Mouse (Mus musculus): ENCODE measurements around the gene Tprgl.

Tprgl gene

DNA sequence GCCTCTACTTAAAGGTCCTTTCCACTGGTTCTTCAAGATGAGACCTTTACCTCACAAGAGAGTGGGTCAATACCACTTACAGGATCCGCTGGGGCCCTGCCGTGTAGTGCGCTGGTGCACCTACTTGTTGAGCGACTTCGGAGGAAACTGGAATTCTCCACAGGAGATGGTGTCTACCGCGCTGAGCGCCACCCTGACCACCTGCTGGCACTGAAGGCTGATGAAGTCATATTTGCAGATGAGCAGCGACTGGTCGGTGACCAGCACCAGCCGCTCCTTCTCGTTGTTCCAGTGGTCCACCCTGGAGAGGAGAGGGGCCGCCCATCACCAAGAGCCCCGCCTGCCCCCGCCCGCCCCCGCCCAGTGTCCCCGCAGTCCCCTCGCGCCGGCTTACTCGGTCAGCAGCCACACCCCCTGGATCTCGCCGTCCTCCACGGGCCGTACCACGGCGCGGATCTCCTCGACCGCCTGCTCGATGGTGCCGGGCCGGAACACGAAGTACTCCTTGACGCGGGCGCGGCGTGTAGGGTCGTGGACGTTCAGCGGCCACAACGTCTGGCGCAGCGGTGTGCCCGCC, 417 bp downstream of the Tprgl start:
- peak; percentile 16 for DNase-seq (ENCODE audit: low spot score)

DNA sequence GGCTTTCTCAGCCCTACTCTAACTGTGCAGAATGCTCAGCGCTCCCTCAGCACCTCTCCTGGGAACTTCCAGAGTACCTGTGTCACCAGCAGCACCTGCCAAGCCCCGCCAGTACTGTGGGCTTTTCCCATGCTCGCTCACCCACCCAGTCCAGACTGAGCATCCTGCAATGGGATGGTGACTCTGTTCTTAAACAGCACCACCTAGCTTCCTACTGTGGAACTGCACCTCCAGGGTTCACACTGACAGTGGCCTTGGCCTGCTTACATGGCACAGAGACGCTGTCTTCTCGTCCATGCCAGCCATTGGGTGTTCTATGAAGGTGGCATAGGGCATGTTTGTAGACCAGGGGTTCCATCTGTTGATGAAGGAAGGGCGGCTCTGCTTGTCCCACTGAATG, 1.5 kb downstream of the Tprgl start:
- peak; percentile 82 for DNase-seq (ENCODE audit: low spot score)

DNA sequence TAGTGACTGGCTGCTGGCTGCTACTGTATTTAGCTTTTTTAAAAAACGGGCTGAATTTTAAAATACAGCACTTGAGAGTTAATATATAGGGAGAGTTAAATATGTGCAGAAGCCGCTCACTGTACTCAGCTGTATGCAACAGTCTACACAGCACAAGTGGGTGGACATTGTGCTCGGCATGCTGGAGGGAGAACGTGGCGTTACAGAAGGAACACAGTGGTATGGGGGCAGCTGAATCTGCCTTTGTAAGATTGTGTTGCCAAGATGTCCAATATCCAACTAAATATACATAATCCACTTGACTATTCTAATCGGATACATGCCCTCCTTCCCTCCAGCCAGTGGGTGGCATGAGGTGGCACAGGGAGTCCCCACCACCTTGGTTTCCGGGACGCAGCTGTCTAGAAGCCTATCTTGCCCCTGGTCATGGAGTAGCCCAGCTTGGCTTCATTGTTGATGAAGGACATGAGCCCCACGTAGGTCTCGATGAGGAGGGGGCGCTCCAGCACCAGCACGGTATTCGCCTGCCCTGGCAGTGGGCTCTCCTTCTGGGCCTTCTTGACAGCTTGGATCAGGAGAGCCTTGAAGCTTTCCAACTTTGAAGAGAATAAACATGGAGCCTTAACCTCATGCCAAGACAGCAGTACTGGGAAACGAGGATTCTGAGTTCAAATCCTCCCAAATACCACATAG, 2.4 kb downstream of the Tprgl start:
- no peak for DNase-seq (ENCODE audit: low spot score)

DNA sequence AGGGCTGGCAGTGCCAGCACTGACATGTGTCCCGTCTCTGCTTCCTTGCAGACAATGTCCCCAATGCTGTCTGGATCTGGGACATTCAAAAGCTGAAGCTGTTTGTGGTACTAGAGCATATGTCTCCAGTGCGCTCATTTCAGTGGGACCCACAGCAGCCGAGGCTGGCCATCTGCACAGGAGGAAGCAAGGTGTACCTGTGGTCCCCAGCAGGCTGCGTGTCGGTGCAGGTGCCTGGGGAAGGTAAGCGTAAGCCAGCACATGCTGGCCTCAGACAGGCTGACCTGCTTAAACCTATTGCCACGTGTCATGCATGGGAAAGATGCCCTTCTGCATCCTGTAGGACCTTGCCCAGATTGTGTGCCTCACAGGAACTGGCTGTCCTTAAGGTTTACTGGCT, 4.4 kb downstream of the Tprgl start:
- DNase-seq (ENCODE audit: low spot score) = no peak

DNA sequence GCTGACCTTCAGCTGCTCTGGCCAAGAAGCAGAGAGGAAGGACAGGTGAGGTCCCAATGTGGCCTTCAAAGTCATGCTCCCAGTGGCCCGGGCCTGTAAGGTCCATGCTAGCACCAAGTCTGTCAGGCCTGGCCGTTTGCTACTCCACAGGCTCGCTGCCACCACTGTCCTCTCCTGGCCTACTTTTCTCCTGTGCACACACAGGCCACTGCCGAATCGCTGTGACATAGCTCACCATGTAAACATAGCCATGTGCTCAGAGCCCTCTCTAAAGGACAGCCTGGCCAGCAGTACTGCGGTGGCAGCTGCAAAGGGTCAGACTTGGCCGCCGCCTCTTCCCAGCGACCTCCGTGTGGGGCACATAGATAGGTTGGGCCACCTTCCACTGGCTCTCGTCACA, 6.4 kb downstream of the Tprgl start:
- no peak for DNase-seq (ENCODE audit: low spot score)

DNA sequence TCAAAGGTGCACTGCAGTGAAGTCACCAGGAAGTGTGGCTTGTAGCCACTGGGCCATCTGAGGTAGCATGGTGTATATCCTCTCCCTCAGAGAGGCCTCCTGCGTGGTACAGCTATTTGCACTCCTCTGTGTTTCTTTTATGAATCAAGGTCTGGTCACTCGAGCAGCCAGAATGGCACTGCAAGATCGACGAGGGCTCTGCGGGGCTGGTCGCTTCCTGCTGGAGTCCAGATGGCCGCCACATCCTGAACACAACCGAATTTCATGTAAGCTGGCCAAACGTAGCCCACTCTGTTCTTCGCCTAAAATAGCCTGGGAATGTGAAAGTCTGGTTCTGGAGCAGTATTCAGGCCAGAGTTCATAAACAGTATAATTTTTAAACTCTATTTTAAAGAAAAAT, 14.1 kb downstream of the Tprgl start:
- no peak for DNase-seq (ENCODE audit: low spot score)

DNA sequence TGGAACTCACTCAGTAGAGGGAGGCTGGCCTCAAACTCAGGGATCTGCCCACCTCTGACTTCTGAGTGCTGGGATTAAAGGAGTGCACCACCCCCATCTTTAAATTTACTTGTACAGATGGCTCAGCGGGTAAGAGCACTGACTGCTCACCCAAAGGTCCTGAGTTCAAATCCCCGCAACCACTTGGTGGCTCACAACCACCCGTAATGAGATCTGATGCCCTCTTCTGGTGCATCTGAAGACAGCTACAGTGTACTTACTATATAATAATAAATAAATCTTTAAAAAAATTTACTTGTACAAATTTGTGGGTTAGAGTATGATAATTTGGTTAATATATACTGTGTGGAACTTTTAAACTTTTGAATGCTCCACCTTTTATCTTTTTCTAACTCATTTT, 15.8 kb downstream of the Tprgl start:
- no peak for DNase-seq (ENCODE audit: low spot score)

DNA sequence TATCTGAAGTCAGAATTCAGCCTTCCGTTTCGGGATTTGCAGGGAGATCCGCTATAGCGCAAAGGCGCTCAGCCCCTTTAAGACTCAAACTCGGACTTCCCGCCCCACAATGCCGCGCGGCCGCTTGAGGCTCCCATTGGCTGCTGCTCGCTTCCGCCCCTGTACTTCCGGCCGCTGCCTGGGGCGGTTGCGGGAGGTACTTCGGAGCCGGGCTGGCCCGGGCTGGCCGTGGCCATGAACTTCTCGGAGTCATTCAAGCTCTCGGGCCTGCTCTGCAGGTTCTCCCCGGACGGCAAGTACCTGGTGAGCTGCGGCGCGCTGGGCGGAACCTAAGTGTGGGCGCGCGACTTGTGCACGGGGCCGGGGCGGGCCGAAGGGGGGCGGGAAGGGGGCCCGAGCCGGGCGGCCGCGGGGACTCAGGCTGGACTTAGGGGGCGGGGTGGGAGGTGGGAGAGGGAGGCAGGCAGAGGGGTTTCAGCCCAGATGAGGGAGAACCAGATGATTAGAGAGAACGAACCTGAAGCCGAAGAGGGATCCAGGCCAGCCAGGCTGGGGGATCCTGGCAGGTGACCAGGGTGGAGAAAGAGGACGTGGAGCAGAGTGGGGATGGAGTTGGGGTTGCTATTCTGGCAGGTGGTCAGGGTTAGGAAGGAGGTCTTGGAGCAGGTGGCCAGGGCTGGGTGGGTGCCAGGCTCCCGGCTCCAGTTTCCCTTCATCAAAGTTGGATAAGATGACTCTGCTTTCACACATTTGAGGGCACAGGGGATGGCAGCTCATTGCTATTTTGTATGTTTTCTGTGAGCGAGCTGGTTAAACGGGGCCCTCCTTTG, 18.0 kb downstream of the Tprgl start, which contains the start of gene Wrap73:
Wrap73 (plus strand) TSS at position 162 of the 830 bp plus-strand sequence.
- DNase-seq (ENCODE audit: low spot score) = peak; percentile 86

DNA sequence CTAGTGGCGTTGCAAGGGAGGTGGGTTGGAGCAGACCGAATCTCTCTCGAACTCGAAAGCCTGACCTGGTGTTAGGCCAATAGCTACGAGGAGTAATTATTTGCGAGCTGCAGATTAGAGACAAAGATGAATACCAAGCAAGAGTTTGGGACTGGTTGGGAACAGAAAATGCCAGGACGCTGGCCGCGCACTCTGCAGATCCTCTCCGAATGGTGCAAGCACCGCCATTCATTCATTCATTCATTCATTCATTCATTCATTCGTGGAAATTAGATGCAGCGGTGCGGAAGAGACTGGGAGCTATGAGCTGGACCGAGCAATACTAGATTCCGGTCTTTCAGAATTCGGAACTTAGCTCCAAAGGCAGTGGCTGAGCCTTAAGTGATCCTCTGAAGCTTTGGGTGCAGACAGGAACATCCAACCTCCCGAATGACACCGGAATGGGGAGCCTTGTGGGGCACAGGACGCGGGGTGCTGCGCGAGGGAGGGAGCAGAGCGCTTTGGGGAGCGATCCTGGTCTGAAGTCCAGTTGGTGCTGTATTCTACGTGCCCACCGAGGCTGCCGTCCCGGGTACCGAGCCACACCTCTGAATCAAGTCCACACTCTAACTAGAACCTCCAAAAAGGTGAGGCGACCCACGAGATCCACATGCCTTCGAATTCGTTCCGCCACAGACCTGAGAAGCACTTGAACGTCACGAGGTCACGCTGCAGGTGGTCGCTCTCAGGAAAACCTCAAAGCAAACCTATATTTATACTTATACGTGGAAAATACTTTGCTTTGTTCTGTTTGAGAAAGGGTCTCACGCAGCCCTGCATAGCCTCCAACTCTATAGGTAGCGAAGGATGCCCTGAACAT, 19.2 kb downstream of the Tprgl start:
- no peak for DNase-seq (ENCODE audit: low spot score)

DNA sequence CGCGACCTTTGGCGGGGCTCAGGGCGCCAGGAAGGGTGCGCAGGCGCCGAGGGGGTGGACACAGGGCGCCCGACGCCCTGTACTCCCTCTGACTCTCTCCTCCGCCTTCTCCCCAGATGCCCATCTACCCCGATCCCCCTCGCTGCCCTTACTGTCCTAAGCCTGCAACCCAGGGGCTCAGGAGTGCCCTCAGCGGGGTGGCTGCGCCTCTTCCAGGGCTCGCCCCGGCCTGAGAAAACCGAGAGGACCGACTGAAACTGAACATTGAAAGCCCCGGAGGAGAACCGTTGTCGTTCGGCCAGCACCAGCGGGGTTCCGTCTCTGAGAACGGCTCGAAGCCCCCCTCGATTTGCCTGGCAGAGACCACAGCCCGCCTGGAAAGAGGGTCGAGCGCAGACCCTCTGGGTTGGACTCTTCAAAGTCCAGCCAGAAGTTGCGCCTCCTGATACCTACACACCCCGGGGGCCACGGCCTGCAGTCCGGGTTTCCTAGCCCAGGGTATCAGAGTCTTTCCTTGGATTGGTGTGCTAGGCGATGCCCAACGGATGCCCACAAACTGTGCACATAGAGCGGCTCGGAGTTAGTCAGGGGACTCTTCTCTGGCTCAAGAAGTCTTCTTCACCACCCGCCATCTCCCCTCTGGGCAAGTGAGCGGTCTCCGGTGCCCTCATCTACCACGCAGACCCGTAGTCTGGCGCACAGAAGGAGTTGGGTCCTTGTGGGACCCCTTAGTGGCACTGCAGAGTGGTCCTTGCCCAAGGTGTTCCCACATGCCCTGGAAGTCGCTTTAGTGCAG, 20.1 kb downstream of the Tprgl start:
- no peak for DNase-seq (ENCODE audit: low spot score)

DNA sequence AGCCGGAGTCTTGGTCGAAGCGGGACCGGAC, 20.5 kb downstream of the Tprgl start, which contains the start of gene Trp73:
Trp73 (minus strand) TSS at position 27 of the 31 bp plus-strand sequence.
- no peak for DNase-seq (ENCODE audit: low spot score)

DNA sequence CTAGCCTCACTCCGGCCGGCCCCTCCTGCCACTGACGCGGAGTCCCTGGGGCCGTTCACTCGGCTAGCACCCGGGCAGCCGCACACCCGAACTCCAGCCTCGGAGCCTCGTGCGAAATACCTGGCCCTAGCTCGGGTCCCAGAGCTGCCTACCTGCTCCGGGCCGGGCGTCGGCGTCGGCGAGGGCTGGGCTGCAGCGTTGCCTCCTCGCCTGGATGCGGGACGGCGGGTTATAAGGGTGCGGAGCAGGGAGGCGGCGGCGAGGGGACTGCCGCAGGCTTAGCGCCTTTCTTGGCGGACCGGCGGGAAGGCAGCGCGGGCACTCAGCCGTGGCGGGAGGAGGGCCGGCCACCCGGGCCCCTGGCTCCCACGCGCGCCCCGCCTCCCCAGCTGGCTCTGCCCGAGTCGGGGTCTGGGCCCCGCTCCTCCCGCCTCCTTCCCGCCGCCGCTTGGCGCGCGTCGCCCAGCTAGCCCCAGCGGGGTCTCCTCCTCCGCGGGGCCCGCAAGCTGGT, 20.7 kb downstream of the Tprgl start:
- DNase-seq (ENCODE audit: low spot score) = no peak

DNA sequence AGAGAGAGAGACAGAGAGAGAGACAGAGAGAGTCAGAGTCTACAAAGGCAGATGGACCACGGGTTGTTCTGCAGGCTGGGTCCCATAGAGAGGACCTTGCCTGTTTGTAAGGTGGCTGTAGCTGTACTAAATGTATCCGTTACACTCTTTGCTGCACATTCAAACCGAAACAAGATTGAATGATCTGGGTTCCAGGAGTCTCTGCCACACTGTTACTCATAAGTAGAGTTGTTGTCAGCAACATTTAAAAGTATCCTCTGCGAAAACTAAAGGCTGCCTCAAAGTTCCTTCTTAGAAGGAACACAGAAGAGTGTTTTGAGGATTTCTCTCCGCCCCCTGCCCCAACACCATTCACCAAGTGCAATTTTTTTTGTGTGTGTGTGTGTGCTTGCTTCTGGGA, 23.3 kb downstream of the Tprgl start:
- DNase-seq (ENCODE audit: low spot score) = no peak

DNA sequence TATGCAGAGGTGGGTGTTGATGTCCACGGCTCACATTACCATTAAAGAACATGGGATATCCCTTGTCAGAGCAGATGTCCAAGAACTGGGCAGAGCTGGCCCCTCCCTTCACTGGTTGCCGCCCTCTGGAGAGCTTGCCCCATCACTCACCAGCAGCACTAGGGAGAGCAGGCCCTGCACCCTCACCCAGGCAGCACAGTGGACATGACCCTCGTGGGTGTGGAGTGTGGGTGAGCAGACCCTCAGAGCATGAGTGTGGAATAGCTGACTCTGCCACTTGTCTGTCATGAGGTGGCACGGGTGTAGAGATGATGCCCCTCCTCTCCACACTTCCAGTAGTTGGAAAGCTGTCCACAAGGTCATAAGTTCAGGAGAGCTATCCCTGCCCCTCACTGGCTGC, 25.7 kb downstream of the Tprgl start:
- no peak for DNase-seq (ENCODE audit: low spot score)

DNA sequence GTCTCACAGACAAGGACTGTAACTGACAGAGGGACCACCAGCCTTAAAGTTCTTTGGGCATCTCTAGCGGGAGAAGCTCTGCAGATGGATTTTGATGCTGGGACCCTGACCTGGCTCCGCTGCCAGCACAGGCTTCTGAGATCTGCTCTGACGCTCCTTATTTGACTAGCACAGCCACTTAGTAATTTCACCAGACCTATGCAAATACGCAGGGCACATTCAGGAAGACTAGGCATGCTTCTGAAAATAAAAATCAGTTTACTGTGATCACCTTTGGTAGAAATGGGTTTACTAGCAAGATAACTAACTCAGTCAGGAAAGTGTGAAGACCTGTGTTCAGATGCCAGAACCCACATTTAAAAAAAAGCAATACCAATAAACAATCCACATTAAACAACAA, 28.6 kb downstream of the Tprgl start:
- DNase-seq (ENCODE audit: low spot score) = no peak

DNA sequence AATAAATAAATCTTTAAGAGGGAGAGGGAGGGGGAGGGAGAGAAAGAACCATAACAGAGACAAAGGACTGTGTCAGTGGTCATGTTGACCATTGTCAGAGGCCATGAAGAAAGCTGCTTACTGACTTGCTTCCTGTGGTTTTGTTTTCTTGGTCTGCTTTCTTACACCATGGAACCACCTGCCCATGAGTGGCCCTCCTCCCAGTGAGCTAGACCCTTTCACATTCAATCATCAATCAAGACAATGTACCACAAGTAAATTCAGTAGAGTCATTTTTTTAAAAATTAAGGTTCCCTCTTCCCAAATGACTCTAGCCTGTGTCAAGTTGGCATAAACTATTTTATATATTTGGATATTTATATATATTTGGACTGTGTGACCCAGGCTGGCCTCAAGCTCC, 30.5 kb downstream of the Tprgl start:
- no peak for DNase-seq (ENCODE audit: low spot score)

DNA sequence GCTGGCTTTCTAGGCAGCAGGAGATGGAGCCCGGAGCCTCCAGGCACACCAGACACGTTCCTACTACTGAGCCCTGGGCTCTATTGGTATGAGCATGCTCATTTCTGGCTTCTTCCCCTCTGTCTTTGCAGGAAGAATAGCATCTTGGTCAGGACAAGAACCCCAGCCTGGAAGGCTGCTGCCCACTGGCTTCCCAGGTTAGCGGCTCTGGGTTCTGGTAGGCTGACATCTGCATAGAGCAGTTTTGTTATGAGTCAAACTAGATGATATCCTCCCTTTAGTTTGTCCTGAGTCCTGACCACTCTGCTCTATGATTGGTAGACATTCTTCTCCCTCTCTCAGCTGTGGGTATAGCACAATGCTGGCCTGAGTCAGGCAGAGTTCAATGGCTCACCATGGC, 33.2 kb downstream of the Tprgl start:
- no peak for DNase-seq (ENCODE audit: low spot score)

DNA sequence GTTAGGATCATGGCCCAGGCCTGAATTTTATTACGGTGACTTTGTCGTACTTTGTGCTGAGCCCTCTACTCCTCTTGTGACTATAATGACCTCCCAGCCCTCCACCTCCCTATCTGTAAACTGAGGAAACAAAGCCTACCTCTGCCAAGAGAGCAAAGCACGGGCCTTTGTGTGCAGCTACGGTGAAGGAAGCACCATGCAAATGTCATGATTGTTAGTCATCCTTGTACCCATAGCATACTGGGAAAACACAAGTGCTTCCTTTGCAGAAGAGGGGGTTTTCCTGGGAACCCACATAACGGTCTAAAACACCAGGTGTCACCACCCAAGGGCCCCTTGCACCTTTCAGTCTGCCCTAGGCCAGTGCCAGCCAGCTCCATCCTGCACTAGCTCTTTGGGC, 35.3 kb downstream of the Tprgl start:
- no peak for DNase-seq (ENCODE audit: low spot score)

DNA sequence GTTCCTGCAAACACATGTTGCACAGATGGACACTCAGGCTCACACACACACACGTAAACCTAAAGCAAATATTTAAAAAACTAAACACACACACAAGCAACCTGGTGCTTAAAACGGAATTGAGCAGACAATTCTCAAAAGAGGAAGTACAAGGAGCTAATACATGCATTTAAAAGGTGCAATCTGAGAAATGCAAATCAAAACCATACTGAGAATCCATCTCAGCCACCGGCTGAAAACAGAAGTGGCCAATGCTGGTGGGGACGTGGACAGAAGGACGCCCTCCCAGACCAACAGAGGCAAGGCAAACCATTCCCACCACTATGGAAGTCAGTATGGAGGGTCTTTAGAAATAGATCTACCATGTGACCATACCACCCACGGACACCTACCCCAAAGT, 36.9 kb downstream of the Tprgl start:
- no peak for DNase-seq (ENCODE audit: low spot score)

DNA sequence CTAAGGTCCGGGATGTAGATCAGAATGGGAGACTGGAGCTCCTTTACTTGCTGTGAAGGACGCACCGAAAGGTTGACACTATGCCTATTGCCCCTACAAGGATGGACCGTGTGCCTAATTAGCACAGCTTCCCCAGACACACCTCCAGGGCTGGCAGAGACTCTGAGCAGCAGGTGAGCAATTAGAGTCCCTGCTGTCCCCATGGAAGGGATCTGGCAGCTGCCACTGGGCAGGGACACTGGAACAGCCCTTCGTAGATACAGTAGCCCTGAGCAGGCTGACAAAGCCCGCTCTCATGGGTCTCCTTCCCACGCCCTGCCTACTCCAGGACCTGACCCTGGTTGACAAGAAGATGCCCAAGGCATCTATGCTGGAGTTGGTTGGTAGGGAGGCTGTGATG, 38.1 kb downstream of the Tprgl start:
- DNase-seq (ENCODE audit: low spot score) = no peak

DNA sequence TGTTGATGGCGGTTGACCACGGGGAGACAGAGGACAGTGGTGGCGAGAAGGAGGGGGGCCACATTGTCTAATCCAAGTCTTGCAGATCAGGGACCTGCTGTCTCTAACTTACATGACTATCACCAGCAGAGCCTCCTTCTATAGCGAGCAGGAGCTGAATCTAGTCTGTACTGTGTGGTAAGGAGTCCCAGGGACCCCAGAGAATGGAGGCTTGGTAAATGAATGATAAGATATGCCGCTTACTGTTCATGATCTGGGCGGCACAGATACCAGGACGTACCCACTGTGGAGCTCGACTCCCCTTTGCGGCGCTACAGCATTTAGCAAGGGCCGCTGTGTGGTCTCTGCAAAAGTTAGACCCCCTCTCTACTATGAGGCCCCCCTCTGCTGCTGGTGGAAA, 38.7 kb downstream of the Tprgl start:
- no peak for DNase-seq (ENCODE audit: low spot score)

DNA sequence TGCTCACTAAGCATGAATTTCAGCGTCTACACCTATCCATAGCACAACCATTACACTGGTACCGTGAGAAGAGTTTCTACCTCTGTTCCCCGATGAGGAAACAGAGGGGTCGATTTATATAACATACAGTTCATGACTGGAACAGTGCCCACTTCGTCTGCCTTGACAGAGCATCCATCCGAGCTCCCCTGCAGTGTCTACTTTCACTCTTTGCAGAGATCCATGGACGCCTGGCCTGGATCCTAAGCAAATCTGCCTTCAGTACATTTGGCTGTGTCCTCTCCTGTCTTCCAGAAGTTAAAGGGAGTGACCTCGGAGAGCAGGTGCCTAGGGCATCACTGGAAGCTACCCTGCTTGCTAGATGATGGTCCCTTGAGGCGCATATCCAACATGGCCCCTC, 41.3 kb downstream of the Tprgl start:
- no peak for DNase-seq (ENCODE audit: low spot score)
